Comparison of ENCODE assay signal across 12 mouse cellular contexts in genomic region chr13:60133716-60134438, GRCm38 (mm10). TPM values are rescaled to one million over a fixed set of nuclear protein-coding genes. Genes with fewer than 3 reads are reported as not detected.
DNase-seq lines count a peak whose midpoint lies in the region; ATAC-seq and TF ChIP-seq lines count a peak whose summit lies in the region.
"Had no signal": no experiment of that assay in that cellular context is flagged by ENCODE, and none has a peak within 500 bp of the region (broad histone marks: within the 10 kb centered on the region; RNA-seq: fewer than 3 reads in every experiment).

No protein-coding gene starts in this region.

- H3K36me3 ChIP-seq in kidney, postnatal 0 days (ENCODE audit: insufficient read depth, low read length) = no peaks in the 10 kb centered on the region
- H3K36me3 ChIP-seq in kidney, embryonic 15.5 days = no peaks in the 10 kb centered on the region
- no peaks in the 10 kb centered on the region for H3K36me3 ChIP-seq in forebrain, embryonic 10.5 days (replicated peaks)
- no peaks in the 10 kb centered on the region for H3K36me3 ChIP-seq in forebrain, embryonic 14.5 days (ENCODE audit: control insufficient read depth, insufficient read depth, low read length)
- H3K36me3 ChIP-seq in limb, embryonic 13.5 days = no peaks in the 10 kb centered on the region
- H3K36me3 ChIP-seq in liver, embryonic 12.5 days = no peaks in the 10 kb centered on the region
- H3K36me3 ChIP-seq: embryonic facial prominence, embryonic 15.5 days had no signal

- ATAC-seq in kidney, postnatal 0 days (replicated peaks; ENCODE audit: low FRiP score, low read depth) = no peak
- ATAC-seq in kidney, embryonic 15.5 days (replicated peaks; ENCODE audit: low FRiP score) = no peak
- ATAC-seq in forebrain, embryonic 14.5 days = peak; percentile 84
- ATAC-seq in limb, embryonic 13.5 days (ENCODE audit: low FRiP score, low read depth) = peak; percentile 48; the same call in 1 of the 2 replicates
- ATAC-seq in liver, embryonic 12.5 days = no peak

- no peak overlapping the region for H3K27ac ChIP-seq in kidney, postnatal 0 days
- no peak overlapping the region for H3K27ac ChIP-seq in kidney, embryonic 15.5 days
- H3K27ac ChIP-seq in forebrain, embryonic 10.5 days = peak overlapping the region; percentile 76
- H3K27ac ChIP-seq in forebrain, embryonic 14.5 days (ENCODE audit: low read depth, low read length) = peak overlapping the region; percentile 44; the same call in 1 of the 2 replicates
- no peak overlapping the region for H3K27ac ChIP-seq in limb, embryonic 13.5 days
- no peak overlapping the region for H3K27ac ChIP-seq in liver, embryonic 12.5 days
- H3K27ac ChIP-seq: embryonic facial prominence, embryonic 15.5 days; liver, embryonic 14.5 days had no signal

- no peak overlapping the region for H3K4me2 ChIP-seq in kidney, postnatal 0 days (ENCODE audit: low read length)
- no peak overlapping the region for H3K4me2 ChIP-seq in kidney, embryonic 15.5 days
- no peak overlapping the region for H3K4me2 ChIP-seq in forebrain, embryonic 14.5 days (ENCODE audit: low read length)
- peak overlapping the region; percentile 32 for H3K4me2 ChIP-seq in limb, embryonic 13.5 days (replicated peaks)
- H3K4me2 ChIP-seq in liver, embryonic 12.5 days = no peak overlapping the region
- H3K4me2 ChIP-seq: embryonic facial prominence, embryonic 15.5 days had no signal

- no peak overlapping the region for H3K9ac ChIP-seq in kidney, postnatal 0 days (ENCODE audit: low read depth, low read length)
- H3K9ac ChIP-seq in kidney, embryonic 15.5 days = no peak overlapping the region
- no peak overlapping the region for H3K9ac ChIP-seq in forebrain, embryonic 14.5 days (ENCODE audit: low read length)
- no peak overlapping the region for H3K9ac ChIP-seq in limb, embryonic 13.5 days
- H3K9ac ChIP-seq in liver, embryonic 12.5 days = no peak overlapping the region
- H3K9ac ChIP-seq: embryonic facial prominence, embryonic 15.5 days; liver, embryonic 14.5 days had no signal

- DNase-seq in kidney, postnatal 0 days (ENCODE audit: low spot score) = peak; percentile 18
- peak; percentile 41 for DNase-seq in forebrain, embryonic 10.5 days (ENCODE audit: extremely low spot score, low spot score)
- peak; percentile 74 for DNase-seq in forebrain, embryonic 14.5 days (ENCODE audit: low spot score)
- DNase-seq in gastrocnemius, postnatal 10 days = no peak
- DNase-seq: cerebellum, postnatal 25 days; kidney, adult 11 months had no signal

- no peak for TF ChIP-seq CTCF in kidney, postnatal 0 days (IDR thresholded peaks at IDR 0.05; ENCODE audit: low read depth)

- H3K27me3 ChIP-seq in kidney, postnatal 0 days (ENCODE audit: insufficient read depth, low read length) = no peaks in the 10 kb centered on the region
- no peaks in the 10 kb centered on the region for H3K27me3 ChIP-seq in kidney, embryonic 15.5 days
- peaks cover 20% of the 10 kb centered on the region for H3K27me3 ChIP-seq in forebrain, embryonic 10.5 days (ENCODE audit: poor library complexity, severe bottlenecking)
- H3K27me3 ChIP-seq in forebrain, embryonic 14.5 days (replicated peaks; ENCODE audit: control insufficient read depth, insufficient read depth, low read length) = no peaks in the 10 kb centered on the region
- H3K27me3 ChIP-seq in limb, embryonic 13.5 days = peaks cover 6% of the 10 kb centered on the region; the same call in 1 of the 2 replicates
- H3K27me3 ChIP-seq in liver, embryonic 12.5 days (replicated peaks) = 0 out of 2 replicates have a peak, but pooled peaks cover 2% of the 10 kb centered on the region
- H3K27me3 ChIP-seq: embryonic facial prominence, embryonic 15.5 days had no signal

- no peaks in the 10 kb centered on the region for H3K9me3 ChIP-seq in kidney, postnatal 0 days (replicated peaks; ENCODE audit: low read length)
- H3K9me3 ChIP-seq in kidney, embryonic 15.5 days (replicated peaks) = no peaks in the 10 kb centered on the region
- H3K9me3 ChIP-seq in forebrain, embryonic 10.5 days = 0 out of 2 replicates have a peak, but pooled peaks cover 5% of the 10 kb centered on the region
- H3K9me3 ChIP-seq in forebrain, embryonic 14.5 days (replicated peaks; ENCODE audit: control insufficient read depth, low read length) = no peaks in the 10 kb centered on the region
- no peaks in the 10 kb centered on the region for H3K9me3 ChIP-seq in limb, embryonic 13.5 days
- no peaks in the 10 kb centered on the region for H3K9me3 ChIP-seq in liver, embryonic 12.5 days (replicated peaks)
- H3K9me3 ChIP-seq: embryonic facial prominence, embryonic 15.5 days had no signal

- 23% methylated on average over 10 of the region's 10 CpGs for WGBS in kidney, postnatal 0 days
- WGBS in kidney, embryonic 15.5 days = 23% methylated on average over 10 of the region's 10 CpGs
- 37% methylated on average over 10 of the region's 10 CpGs for WGBS in forebrain, embryonic 10.5 days
- 5% methylated on average over 10 of the region's 10 CpGs for WGBS in forebrain, embryonic 14.5 days
- WGBS in limb, embryonic 13.5 days = 14% methylated on average over 10 of the region's 10 CpGs
- WGBS in liver, embryonic 12.5 days (ENCODE audit: insufficient replicate concordance) = 52% methylated on average over 10 of the region's 10 CpGs

- no peak overlapping the region for H3K4me3 ChIP-seq in kidney, postnatal 0 days (replicated peaks; ENCODE audit: low read depth, low read length)
- H3K4me3 ChIP-seq in kidney, embryonic 15.5 days (replicated peaks) = no peak overlapping the region
- H3K4me3 ChIP-seq in forebrain, embryonic 10.5 days = no peak overlapping the region
- H3K4me3 ChIP-seq in forebrain, embryonic 14.5 days (ENCODE audit: low read depth, low read length) = no peak overlapping the region
- no peak overlapping the region for H3K4me3 ChIP-seq in limb, embryonic 13.5 days
- H3K4me3 ChIP-seq in liver, embryonic 12.5 days = no peak overlapping the region
- H3K4me3 ChIP-seq: embryonic facial prominence, embryonic 15.5 days had no signal

- 0 out of 2 replicates have a peak, but pooled peaks cover 6% of the 10 kb centered on the region for H3K4me1 ChIP-seq in kidney, postnatal 0 days (replicated peaks; ENCODE audit: insufficient read depth, low read length)
- H3K4me1 ChIP-seq in kidney, embryonic 15.5 days = peaks cover 26% of the 10 kb centered on the region
- peaks cover 42% of the 10 kb centered on the region for H3K4me1 ChIP-seq in forebrain, embryonic 10.5 days
- peaks cover 14% of the 10 kb centered on the region; the same call in 1 of the 2 replicates for H3K4me1 ChIP-seq in forebrain, embryonic 14.5 days (ENCODE audit: control insufficient read depth, insufficient read depth, low read length)
- H3K4me1 ChIP-seq in limb, embryonic 13.5 days = peaks cover 38% of the 10 kb centered on the region
- H3K4me1 ChIP-seq in liver, embryonic 12.5 days = no peaks in the 10 kb centered on the region

RNA-seq across cellular contexts. Expression of gene Gas1, which starts 43.3 kb away (rescaled TPM):
- 84.7 and 116 TPM in 2 replicates for polyA plus RNA-seq in kidney, postnatal 0 days (2015; fragmentation: Nextera tagmentation; extraction: Ambion mirVana)
- 94.2 and 102 TPM in 2 replicates for polyA plus RNA-seq in kidney, embryonic 15.5 days (2015; fragmentation: Nextera tagmentation; extraction: Ambion mirVana)
- polyA plus RNA-seq in forebrain, embryonic 10.5 days (2016; fragmentation: Nextera tagmentation; extraction: Ambion mirVana) = 72.6 and 72.7 TPM in 2 replicates
- 30.5 and 40.6 TPM in 2 replicates for polyA plus RNA-seq in forebrain, embryonic 14.5 days (2014; fragmentation: Nextera tagmentation; extraction: Ambion mirVana)
- 264 and 265 TPM in 2 replicates for polyA plus RNA-seq in limb, embryonic 13.5 days (2015; fragmentation: Nextera tagmentation; extraction: Ambion mirVana)
- 11.9 and 16.3 TPM in 2 replicates for polyA plus RNA-seq in liver, embryonic 12.5 days (2016; fragmentation: Nextera tagmentation; extraction: Ambion mirVana)
- total RNA-seq in gastrocnemius, postnatal 10 days (2021) = 10 to 100 TPM; 68.7 to 70.5 TPM
- total RNA-seq: monocyte, adult 5-6 weeks had no signal

Comparison
In these comparisons a context has a peak if more than half of its experiments do, and no peak if none do; other contexts are left out.
1. ATAC-seq: peak in forebrain, embryonic 14.5 days (single experiment) and limb, embryonic 13.5 days (single experiment); none in kidney, postnatal 0 days (single experiment), kidney, embryonic 15.5 days (single experiment) and liver, embryonic 12.5 days (single experiment).
2. H3K27ac ChIP-seq: peak in forebrain, embryonic 10.5 days (single experiment) and forebrain, embryonic 14.5 days (single experiment); none in kidney, postnatal 0 days (single experiment), kidney, embryonic 15.5 days (single experiment), limb, embryonic 13.5 days (single experiment) and liver, embryonic 12.5 days (single experiment).